Mouse (Mus musculus): ENCODE results near the gene Id3.

- TF ChIP-seq GATA1 (IDR thresholded peaks at IDR 0.05; ENCODE audit: low read length) (no peak), TAL1 (IDR thresholded peaks at IDR 0.05; ENCODE audit: low read length) (no peak)
These were observed 9.5 kb upstream of the Id3 start for GRCm38 (mm10) chr4:136133801-136134200.
